Mouse (Mus musculus): ENCODE results near the gene Hmcn1. TPM values are rescaled to one million over a fixed set of nuclear protein-coding genes. Genes with fewer than 3 reads are reported as not detected.
A peak's percentile ranks its signal among the peaks of the same experiment; 100 is the strongest.

Hmcn1 gene
- polyA plus RNA-seq, 1 experiment, result 0.25 TPM

DNA sequence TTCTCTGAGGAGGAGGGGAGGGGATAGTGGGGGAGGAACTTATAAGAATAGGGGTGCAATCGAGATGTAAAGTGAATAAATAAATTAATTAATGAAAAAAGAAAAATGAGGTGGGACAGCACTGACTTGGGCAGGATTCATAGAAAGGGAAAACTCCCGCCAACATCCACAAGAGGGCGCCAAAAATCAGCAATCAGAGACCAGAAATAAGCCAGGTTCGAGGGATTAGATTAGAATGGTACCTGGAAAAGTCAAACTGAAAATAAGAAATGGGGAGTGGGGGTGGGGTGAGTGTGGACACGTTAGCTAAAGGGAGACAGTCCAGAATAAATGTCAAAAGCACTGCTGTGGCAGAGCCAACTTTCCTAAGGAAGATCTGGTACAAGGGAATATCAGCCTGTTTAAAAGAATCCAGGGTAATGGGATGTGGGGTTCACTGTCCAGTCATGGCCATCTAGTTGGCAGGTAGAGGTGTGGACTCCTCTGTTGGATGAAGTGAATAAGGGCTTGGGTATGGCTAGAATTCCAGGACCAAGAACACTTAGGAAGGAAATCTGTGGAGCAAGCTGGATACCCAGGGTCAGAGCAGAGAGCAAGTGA lies 41.9 kb upstream of the Hmcn1 start:
- Histone ChIP-seq H3K4me1 (ENCODE audit: control insufficient read depth, insufficient read depth, low read length) (peaks cover 1% of the 10 kb centered on the region; the same call in 1 of the 2 replicates), H3K4me3 (replicated peaks; ENCODE audit: control insufficient read depth, low read depth, low read length) (no peak overlapping the region), H3K27ac (ENCODE audit: control insufficient read depth, insufficient read depth, low read depth, low read length, poor library complexity) (no peak overlapping the region)
- TF ChIP-seq CTCF (IDR thresholded peaks at IDR 0.05; ENCODE audit: control insufficient read depth, insufficient read depth, low read length) (peak; percentile 32; the same call in 1 of the 2 replicates), POLR2A (IDR thresholded peaks at IDR 0.05; ENCODE audit: borderline replicate concordance, control insufficient read depth, low read depth, low read length) (no peak)
- 2% methylated on average over 5 of the region's 5 CpGs for WGBS

DNA sequence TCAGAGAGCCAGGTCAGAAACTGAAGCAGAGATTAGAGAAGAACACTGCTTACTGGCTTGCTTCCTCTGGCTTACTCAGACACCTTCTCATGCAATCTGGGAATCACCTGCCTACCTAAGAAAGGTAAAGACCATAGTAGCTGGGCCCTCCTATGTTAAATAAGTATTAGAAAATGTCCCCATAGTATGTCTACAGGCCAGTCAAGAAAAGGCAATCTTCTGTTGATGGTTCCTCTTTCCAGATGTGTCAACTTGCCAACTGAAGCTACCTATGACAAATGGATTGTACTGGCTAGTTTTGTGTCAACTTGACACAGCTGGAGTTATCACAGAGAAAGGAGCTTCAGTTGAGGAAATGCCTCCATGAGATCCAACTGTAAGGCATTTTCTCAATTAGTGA lies 40.1 kb upstream of the Hmcn1 start:
- no peak for TF ChIP-seq POLR2A (IDR thresholded peaks at IDR 0.05; ENCODE audit: borderline replicate concordance, control insufficient read depth, low read depth, low read length)
- no peak for TF ChIP-seq CTCF (IDR thresholded peaks at IDR 0.05; ENCODE audit: control insufficient read depth, insufficient read depth, low read length)
- Histone ChIP-seq H3K4me3 (replicated peaks; ENCODE audit: control insufficient read depth, low read depth, low read length) (no peak overlapping the region), H3K27ac (ENCODE audit: control insufficient read depth, insufficient read depth, low read depth, low read length, poor library complexity) (no peak overlapping the region), H3K4me1 (ENCODE audit: control insufficient read depth, insufficient read depth, low read length) (no peaks in the 10 kb centered on the region)

DNA sequence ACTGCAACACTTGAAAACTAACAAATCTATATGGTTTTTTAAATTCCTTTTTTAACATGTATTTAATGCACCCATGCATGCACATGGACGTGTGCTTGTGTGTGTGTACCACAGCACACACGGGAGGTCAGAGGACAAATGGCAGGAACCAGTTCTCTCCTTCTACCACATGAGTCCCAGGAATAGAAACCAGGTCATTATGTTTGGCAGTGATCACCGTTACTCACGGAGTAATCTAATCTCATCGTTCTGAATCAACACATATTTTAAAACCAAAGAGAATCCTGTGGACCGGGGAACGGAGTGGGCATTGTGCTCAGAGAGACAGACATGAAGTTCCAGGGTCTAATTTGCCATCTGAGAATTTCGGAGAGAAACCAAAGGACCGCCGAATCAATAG lies 38.3 kb upstream of the Hmcn1 start:
- Histone ChIP-seq H3K27ac (ENCODE audit: control insufficient read depth, insufficient read depth, low read depth, low read length, poor library complexity) (no peak overlapping the region), H3K4me1 (ENCODE audit: control insufficient read depth, insufficient read depth, low read length) (no peaks in the 10 kb centered on the region), H3K4me3 (replicated peaks; ENCODE audit: control insufficient read depth, low read depth, low read length) (no peak overlapping the region)
- WGBS, result 85% methylated on average over 10 of the region's 10 CpGs
- TF ChIP-seq POLR2A (IDR thresholded peaks at IDR 0.05; ENCODE audit: borderline replicate concordance, control insufficient read depth, low read depth, low read length) (no peak), CTCF (IDR thresholded peaks at IDR 0.05; ENCODE audit: control insufficient read depth, insufficient read depth, low read length) (no peak)

DNA sequence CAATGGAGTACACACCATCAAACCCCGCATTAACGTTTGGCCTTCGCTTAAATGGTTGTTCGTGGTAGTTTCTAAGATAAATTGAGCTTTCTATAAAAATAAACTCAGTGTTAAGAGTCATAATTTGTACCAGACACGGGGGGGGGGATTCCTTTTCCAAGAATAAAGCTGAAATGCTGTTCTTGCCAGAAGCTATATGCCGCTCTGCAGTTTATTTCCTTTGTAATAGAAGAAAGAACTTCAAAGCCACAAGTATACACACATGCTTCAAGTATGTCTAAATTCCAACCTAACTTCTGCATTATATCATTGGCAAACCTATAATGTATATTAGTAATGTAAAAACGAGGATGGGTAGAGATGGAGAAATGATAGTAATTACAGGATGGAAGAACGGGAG lies 37.9 kb upstream of the Hmcn1 start:
- H3K27ac ChIP-seq (ENCODE audit: control insufficient read depth, insufficient read depth, low read depth, low read length, poor library complexity), result no peak overlapping the region
- TF ChIP-seq CTCF (IDR thresholded peaks at IDR 0.05; ENCODE audit: control insufficient read depth, insufficient read depth, low read length) (no peak), POLR2A (IDR thresholded peaks at IDR 0.05; ENCODE audit: borderline replicate concordance, control insufficient read depth, low read depth, low read length) (no peak)
- H3K4me1 ChIP-seq (ENCODE audit: control insufficient read depth, insufficient read depth, low read length), result no peaks in the 10 kb centered on the region
- 77% methylated on average over 8 of the region's 8 CpGs for WGBS
- no peak overlapping the region for H3K4me3 ChIP-seq (replicated peaks; ENCODE audit: control insufficient read depth, low read depth, low read length)

DNA sequence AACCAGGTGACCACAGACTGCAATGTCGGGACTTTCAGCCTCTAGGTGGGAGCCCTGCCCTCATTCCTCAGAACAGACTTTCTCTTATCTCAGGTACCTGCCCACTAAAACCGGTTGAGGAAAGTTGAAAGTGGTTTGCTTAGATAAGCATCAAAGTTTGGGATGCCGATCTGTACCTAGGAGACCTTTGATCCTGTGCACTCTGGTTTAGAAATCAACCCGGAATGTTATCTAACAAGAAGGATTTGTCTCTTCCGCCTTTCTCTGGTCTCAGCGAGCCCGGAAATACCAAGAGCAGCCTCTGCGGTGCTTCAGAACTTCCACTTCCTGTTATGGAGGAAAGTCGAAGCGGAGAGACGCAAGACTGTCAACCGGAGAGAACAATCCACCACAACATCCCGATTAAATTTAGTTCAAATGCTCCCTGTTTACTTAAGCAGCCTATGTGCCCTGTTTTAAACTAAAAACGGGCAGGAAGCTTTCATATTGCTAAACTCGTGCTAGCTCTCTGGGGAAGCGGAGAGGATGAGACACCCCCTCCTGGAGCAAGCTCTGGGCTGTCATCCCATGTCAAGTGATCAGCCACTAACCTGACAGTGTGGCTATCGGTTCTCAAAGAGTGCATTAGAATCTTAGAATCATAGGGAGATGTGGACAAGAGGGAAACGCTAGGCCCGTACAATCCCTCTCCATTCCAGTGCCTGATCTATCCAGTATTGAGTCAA lies 32.0 kb upstream of the Hmcn1 start:
- TF ChIP-seq POLR2A (IDR thresholded peaks at IDR 0.05; ENCODE audit: borderline replicate concordance, control insufficient read depth, low read depth, low read length) (no peak), CTCF (IDR thresholded peaks at IDR 0.05; ENCODE audit: control insufficient read depth, insufficient read depth, low read length) (no peak)
- no peak overlapping the region for H3K27ac ChIP-seq (ENCODE audit: control insufficient read depth, insufficient read depth, low read depth, low read length, poor library complexity)
- H3K4me3 ChIP-seq (replicated peaks; ENCODE audit: control insufficient read depth, low read depth, low read length), result peak overlapping the region; percentile 13
- no peaks in the 10 kb centered on the region for H3K4me1 ChIP-seq (ENCODE audit: control insufficient read depth, insufficient read depth, low read length)
- WGBS, result 28% methylated on average over 19 of the region's 19 CpGs

DNA sequence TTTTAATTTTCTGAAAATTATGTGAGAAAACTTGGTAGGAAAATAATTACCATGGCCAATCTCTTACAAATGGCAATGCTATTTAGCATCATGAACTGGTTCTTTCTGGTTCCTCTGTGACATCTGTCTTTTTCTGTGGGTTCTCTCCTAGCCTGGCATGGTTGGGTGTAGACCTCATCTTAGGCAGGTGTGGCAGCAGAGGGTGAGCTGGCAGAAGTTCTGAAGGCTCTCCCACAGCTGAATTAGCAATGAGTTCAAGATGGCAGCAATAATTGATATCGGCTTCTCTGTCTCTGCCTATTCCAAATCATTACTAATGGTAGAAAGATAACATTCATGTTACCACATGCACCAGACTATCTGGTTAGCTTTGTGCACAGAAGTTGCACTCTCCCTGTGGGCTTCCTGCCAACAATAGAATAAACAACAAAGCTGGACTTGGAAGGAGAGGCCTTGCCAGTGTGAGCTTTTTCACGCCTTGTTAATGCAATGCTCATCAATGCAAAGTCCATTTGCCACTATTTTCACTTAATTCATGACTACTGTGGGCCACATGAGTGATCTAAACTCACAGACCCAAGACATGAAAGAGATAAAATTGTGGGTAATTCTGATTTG lies 26.1 kb upstream of the Hmcn1 start:
- 83% methylated on average over 2 of the region's 2 CpGs for WGBS
- no peaks in the 10 kb centered on the region for H3K4me1 ChIP-seq (ENCODE audit: control insufficient read depth, insufficient read depth, low read length)
- no peak overlapping the region for H3K4me3 ChIP-seq (replicated peaks; ENCODE audit: control insufficient read depth, low read depth, low read length)
- no peak overlapping the region for H3K27ac ChIP-seq (ENCODE audit: control insufficient read depth, insufficient read depth, low read depth, low read length, poor library complexity)
- no peak for TF ChIP-seq POLR2A (IDR thresholded peaks at IDR 0.05; ENCODE audit: borderline replicate concordance, control insufficient read depth, low read depth, low read length)
- no peak for TF ChIP-seq CTCF (IDR thresholded peaks at IDR 0.05; ENCODE audit: control insufficient read depth, insufficient read depth, low read length)

DNA sequence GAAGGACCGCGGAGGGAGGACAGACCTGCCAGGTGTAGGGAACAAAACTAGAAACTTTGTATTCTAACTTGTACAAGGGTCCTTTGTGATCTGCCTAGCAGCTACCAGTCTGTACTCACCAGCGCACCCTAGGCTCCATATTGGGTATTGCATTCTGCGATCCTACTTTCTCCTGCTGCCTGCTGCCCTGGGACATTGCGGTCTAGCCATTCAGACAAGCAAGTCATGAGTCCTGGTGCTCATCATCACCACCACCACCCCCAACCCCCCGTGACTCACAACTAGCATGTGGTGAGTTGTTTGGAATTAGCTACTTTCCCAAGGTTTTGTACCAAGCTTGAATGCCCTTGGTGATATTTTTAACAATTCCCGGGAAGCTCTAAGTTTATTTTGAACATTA lies 17.8 kb upstream of the Hmcn1 start:
- 31% methylated on average over 7 of the region's 7 CpGs for WGBS
- Histone ChIP-seq H3K4me1 (ENCODE audit: control insufficient read depth, insufficient read depth, low read length) (no peaks in the 10 kb centered on the region), H3K27ac (ENCODE audit: control insufficient read depth, insufficient read depth, low read depth, low read length, poor library complexity) (no peak overlapping the region), H3K4me3 (replicated peaks; ENCODE audit: control insufficient read depth, low read depth, low read length) (no peak overlapping the region)
- TF ChIP-seq CTCF (IDR thresholded peaks at IDR 0.05; ENCODE audit: control insufficient read depth, insufficient read depth, low read length) (peak; percentile 64), POLR2A (IDR thresholded peaks at IDR 0.05; ENCODE audit: borderline replicate concordance, control insufficient read depth, low read depth, low read length) (no peak)

DNA sequence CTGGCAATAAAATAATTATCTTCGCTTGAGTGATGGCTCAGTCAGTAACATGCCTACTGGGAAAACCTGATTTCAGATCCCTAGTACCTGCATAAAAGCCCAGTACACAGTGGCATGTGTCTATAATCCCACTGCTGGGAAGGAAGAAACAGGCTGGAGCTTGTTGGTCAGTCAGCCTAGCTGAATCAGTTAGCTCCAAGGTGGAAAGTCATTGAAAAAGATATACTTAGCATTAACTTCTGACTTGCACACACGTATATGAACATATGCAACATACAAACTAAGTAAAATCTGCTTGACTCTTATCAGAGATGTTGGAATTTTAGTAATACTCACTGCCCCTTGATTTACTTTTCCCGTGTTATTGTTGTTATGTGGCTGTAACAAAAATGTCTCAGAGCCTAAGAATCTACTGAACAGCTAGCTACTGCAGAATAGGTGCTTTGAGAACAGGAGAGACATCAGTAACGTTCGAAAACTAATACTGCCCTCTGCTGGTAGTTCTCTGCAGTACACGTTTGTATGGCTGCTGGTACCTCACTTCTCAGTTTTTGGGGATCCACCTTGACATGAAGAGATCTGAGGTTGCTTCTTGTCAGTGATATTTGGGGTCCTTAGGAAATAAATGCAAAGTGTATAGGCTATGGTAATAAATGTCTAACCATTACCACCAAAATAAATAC lies 16.0 kb upstream of the Hmcn1 start:
- Histone ChIP-seq H3K4me3 (replicated peaks; ENCODE audit: control insufficient read depth, low read depth, low read length) (no peak overlapping the region), H3K27ac (ENCODE audit: control insufficient read depth, insufficient read depth, low read depth, low read length, poor library complexity) (no peak overlapping the region), H3K4me1 (ENCODE audit: control insufficient read depth, insufficient read depth, low read length) (no peaks in the 10 kb centered on the region)
- 29% methylated on average over 6 of the region's 6 CpGs for WGBS
- TF ChIP-seq POLR2A (IDR thresholded peaks at IDR 0.05; ENCODE audit: borderline replicate concordance, control insufficient read depth, low read depth, low read length), result no peak
- peak; percentile 27; the same call in 1 of the 2 replicates for TF ChIP-seq CTCF (IDR thresholded peaks at IDR 0.05; ENCODE audit: control insufficient read depth, insufficient read depth, low read length)
